Mouse (Mus musculus): Measurements from ENCODE around the gene Kdm5b. TPM values are rescaled to one million over a fixed set of nuclear protein-coding genes. Genes with fewer than 3 reads are reported as not detected.
"Not testable (repeated sequence)": the region's sequence is repeated elsewhere in the genome, so short reads cannot be mapped to it uniquely, and the experiment has no call there.

The Kdm5b gene
- 7.1 and 9.5 TPM in 2 replicates for total RNA-seq (2015)
- total RNA-seq (2017): 7.1 and 10.2 TPM in 2 replicates

GRCm38 (mm10) chr1:134559976-134560375 is at the start of gene Kdm5b:
Gene Kdm5b (plus strand): TSS chr1:134560171.
- peak; percentile 57 for ATAC-seq (ENCODE audit: poor library complexity, severe bottlenecking)

GRCm38 (mm10) chr1:134512183-134512582 is 47.8 kb upstream of the Kdm5b start:
- ATAC-seq (ENCODE audit: poor library complexity, severe bottlenecking): no peak

GRCm38 (mm10) chr1:134512584-134512983 is 47.4 kb upstream of the Kdm5b start:
- no peak for ATAC-seq (ENCODE audit: poor library complexity, severe bottlenecking)

- peak; percentile 57 for ATAC-seq (ENCODE audit: poor library complexity, severe bottlenecking)
Measured at GRCm38 (mm10) chr1:134513312-134513860, 46.6 kb upstream of the Kdm5b start.

GRCm38 (mm10) chr1:134513876-134514590 is 45.9 kb upstream of the Kdm5b start:
- peak; percentile 38; the same call in 1 of the 2 replicates for ATAC-seq (ENCODE audit: poor library complexity, severe bottlenecking)

- ATAC-seq (ENCODE audit: poor library complexity, severe bottlenecking): no peak
Measured at GRCm38 (mm10) chr1:134515891-134516290, 44.1 kb upstream of the Kdm5b start.

GRCm38 (mm10) chr1:134516491-134517198 is 43.3 kb upstream of the Kdm5b start:
- ATAC-seq (ENCODE audit: poor library complexity, severe bottlenecking): no peak

- not testable (repeated sequence) for ATAC-seq (ENCODE audit: poor library complexity, severe bottlenecking)
Measured at GRCm38 (mm10) chr1:134517841-134518240, 42.1 kb upstream of the Kdm5b start.

GRCm38 (mm10) chr1:134518677-134519076 is 41.3 kb upstream of the Kdm5b start:
- ATAC-seq (ENCODE audit: poor library complexity, severe bottlenecking): peak; percentile 91

GRCm38 (mm10) chr1:134519201-134519600 is 40.8 kb upstream of the Kdm5b start:
- not testable (repeated sequence) for ATAC-seq (ENCODE audit: poor library complexity, severe bottlenecking)

GRCm38 (mm10) chr1:134520001-134520721 is 39.8 kb upstream of the Kdm5b start:
- ATAC-seq (ENCODE audit: poor library complexity, severe bottlenecking): no peak

- no peak for ATAC-seq (ENCODE audit: poor library complexity, severe bottlenecking)
Measured at GRCm38 (mm10) chr1:134521163-134521562, 38.8 kb upstream of the Kdm5b start.

- peak; percentile 77 for ATAC-seq (ENCODE audit: poor library complexity, severe bottlenecking)
Measured at GRCm38 (mm10) chr1:134522325-134522724, 37.6 kb upstream of the Kdm5b start.

GRCm38 (mm10) chr1:134524424-134524823 is 35.5 kb upstream of the Kdm5b start:
- peak; percentile 71 for ATAC-seq (ENCODE audit: poor library complexity, severe bottlenecking)

- ATAC-seq (ENCODE audit: poor library complexity, severe bottlenecking): no peak
Measured at GRCm38 (mm10) chr1:134525015-134525414, 35.0 kb upstream of the Kdm5b start.

GRCm38 (mm10) chr1:134526752-134527151 is 33.2 kb upstream of the Kdm5b start:
- ATAC-seq (ENCODE audit: poor library complexity, severe bottlenecking): 0 out of 2 replicates have a peak, but pooled peaks have one; percentile 17

GRCm38 (mm10) chr1:134530618-134531017 is 29.4 kb upstream of the Kdm5b start:
- ATAC-seq (ENCODE audit: poor library complexity, severe bottlenecking): no peak

- not testable (repeated sequence) for ATAC-seq (ENCODE audit: poor library complexity, severe bottlenecking)
Measured at GRCm38 (mm10) chr1:134533710-134534109, 26.3 kb upstream of the Kdm5b start.

- no peak for ATAC-seq (ENCODE audit: poor library complexity, severe bottlenecking)
Measured at GRCm38 (mm10) chr1:134535054-134535453, 24.9 kb upstream of the Kdm5b start.

GRCm38 (mm10) chr1:134535513-134535912 is 24.5 kb upstream of the Kdm5b start:
- ATAC-seq (ENCODE audit: poor library complexity, severe bottlenecking): no peak

- ATAC-seq (ENCODE audit: poor library complexity, severe bottlenecking): no peak
Measured at GRCm38 (mm10) chr1:134540610-134541009, 19.4 kb upstream of the Kdm5b start.
